Mouse (Mus musculus): ENCODE measurements around the gene Mef2b.
"Not testable (repeated sequence)": the region's sequence is repeated elsewhere in the genome, so short reads cannot be mapped to it uniquely, and the experiment has no call there.

The Mef2b gene

DNA sequence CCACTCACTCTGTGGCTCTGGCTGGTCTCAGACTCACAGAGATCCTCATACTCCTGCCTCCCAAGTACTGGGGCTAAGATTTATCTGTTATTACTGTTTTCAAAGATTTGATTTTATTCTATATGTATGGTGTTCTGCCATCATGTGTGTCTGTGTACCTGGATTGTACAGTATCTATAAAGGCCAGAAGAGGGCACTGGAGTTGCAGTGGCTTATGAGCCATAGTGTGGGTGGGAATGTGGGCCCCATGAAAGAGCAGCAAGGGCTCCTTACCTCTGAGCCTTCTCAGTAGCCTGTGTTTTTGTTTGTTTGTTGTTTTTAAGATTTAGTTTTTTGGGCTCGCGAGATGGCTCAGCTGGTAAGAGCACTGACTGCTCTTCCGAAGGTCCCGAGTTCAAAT, 39.6 kb downstream of the Mef2b start:
- peak; percentile 33 for DNase-seq (ENCODE audit: low read depth)

DNA sequence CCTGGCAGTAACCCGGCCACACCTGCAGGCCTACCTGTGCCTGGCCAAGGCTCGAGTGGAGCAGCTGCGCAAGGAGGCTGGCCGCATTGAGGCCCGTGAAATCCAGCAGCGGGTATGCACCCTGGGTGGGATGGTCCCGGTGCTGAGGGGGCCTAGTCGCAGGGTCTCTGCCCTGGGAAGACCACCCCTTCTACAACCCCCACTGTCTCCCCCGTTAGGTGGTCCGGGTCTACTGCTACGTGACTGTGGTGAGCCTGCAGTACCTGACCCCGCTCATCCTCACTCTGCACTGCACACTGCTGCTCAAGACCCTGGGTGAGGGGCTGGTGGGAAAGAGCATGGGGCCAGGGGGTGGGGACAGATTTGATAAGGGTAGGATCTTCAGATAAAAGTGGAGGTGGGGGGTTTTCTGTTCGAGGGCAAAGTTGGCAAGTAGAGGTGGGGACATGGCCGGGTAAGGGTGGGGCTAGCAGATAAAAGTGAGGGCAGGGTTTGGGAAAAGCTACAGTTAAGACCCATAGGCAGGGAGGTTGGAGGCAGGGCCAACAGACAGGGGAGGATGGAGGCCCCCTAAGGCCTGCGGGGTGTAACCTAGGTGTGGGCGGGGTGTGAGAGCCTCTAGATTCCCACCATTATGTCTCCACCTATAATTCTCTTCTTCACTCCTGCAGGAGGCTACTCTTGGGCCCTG, 41.8 kb downstream of the Mef2b start:
- DNase-seq (ENCODE audit: low read depth): no peak

DNA sequence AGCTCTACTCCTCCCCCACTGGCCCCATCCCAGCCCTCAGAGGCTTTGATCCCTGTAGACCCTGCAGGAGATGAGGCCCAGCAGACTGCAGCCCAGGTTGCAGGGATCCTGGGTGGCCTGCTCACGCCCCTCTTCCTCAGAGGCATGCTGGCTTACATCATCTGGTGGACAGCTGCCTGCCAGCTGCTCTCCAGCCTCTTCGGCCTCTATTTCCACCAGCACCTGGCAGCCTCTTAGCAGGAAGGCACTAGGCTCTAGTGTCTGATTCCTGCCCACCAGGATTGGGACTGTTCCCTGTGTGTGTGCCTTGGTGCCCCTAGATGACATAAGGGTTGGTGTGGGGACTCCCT, 42.4 kb downstream of the Mef2b start:
- no peak for DNase-seq (ENCODE audit: low read depth)

DNA sequence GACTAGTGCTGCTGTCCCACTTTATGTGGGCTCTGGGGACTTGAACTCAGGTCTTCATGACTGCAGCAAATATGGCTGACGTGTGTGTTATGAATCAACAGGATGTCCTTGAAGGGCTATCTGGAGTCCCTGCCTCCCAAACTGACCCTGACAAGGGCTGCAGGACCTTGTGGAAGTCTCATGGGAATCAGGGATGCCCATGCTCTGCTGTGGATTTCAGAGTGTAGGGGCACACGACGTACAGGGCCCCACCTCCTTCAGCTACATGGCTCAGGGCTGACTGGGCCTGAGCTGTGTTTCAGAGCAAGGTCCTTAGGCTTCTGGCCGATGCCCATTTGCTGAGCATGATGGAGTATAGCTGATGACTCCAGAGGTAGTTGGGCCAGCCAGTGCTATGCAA, 43.7 kb downstream of the Mef2b start:
- DNase-seq (ENCODE audit: low read depth): no peak

DNA sequence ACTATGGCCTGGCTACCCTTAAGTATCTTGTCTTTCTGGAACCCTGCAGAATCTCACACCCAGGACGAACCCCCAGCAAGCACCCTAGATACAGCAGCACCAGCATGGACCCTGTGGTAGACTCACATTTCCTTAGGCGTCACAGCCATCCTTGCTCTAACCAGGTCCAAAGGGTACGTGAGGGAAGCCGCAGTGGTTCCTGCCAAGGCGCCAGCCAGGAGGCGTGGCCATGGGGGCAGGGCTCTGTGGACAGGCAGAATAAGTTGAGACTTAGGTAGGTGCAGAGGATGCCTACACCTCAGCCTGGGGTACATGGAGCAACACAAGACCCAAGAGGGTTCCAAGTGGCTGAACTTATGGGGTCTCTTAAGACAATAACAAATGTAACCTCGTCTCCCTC, 49.2 kb downstream of the Mef2b start:
- no peak for DNase-seq (ENCODE audit: low read depth)

DNA sequence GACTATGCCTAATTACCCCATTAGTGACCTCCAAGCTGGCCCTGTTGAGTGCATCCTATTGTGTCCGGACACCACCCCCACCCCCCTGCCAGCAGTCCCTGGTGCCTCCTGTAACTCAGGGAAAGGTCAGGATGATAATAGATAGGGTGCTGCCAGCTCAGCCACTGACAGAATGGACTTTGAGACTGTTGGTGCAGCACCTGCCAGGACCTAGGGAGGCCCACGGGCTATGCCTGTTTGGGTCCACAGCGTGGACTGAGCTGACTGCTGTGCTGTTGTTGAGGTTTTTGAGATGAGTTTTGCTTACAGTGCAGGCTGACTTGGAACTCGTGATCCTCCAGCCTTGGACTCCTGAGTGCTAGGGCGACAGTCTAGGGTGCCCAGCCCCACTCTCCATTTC, 53.7 kb downstream of the Mef2b start:
- no peak for DNase-seq (ENCODE audit: low read depth)

DNA sequence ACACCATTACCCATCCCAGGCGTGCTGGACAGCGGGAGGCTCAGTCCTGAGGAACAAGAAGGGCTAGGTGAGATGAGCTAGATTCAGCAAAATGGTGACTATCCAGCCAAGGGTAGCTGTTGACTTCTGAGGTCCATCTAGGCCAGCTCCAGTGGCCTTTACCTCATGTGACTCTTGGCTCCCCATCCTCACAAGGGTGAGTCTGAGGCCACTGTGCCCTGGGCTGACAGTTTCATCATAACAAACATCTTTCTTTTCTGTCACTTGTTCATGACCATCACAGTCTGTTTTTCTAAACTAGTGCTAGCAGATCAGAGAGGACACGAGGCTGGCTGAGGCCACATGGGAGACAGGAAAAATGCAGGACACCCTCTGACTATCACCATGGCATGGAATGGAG, 54.7 kb downstream of the Mef2b start:
- no peak for DNase-seq (ENCODE audit: low read depth)

DNA sequence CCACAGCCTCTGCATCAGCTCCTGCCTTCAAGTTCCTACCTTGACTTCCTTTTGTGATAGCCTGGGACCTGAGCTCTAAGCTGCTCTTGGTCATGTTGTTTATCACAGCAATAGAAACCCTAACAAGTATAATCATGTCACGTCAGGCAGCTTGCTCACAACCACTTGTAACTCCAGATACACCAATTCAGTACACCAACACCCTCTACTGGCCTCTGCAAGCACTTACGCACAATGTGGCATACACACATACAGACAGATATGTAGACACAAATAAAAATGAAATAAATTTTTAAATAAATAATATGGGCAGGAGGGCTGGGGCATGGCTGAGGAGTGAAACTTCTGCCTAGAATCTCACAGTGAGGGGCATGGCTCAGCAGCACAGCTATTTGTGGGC, 56.3 kb downstream of the Mef2b start:
- DNase-seq (ENCODE audit: low read depth): peak; percentile 19

DNA sequence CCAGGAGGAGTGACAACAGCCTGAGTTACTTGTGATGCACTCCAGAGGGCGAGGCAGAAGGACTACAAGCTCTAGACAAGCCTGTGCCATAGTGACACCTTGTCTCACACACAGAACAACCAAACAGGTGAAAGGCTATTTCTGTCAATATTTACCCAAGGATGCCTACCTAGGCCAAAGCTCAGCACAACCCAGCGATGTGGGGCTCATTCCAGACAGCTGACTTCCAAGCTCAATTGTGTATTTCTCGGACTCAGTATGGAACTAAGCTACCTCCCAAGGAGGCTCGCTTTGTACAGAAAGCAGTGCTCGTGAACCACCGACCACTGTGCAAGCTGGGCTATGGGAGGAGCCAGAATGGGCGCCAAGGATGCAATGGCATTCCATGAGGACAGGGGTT, 58.1 kb downstream of the Mef2b start:
- no peak for DNase-seq (ENCODE audit: low read depth)

DNA sequence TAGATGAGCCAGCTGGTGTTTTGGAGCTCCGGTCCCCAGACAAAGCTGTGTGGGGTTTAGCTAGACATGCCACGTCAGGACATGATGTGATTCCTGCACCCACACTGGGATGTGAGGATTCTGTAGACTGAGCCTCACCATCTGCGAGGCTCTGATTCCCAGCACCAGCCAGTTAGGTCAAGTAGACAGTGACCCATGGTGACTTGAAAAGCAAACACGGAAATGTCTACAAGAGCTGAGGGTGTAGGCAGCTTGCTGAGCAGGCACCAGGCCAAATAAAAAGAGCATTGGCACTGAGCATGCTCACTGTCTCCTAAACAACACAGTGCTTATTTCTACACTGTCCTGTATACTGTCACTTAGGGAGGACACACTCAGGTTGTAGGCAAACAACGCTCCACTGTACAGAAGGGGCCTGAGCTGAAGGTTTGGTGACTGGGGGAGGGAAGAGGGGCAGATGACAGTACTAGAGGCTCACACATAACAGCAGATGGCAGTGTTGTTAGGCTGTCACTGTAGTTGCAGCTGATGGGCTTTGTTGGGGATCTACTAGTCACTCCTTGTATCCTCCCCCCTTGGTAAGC, 60.7 kb downstream of the Mef2b start:
- DNase-seq (ENCODE audit: low read depth): peak; percentile 36

DNA sequence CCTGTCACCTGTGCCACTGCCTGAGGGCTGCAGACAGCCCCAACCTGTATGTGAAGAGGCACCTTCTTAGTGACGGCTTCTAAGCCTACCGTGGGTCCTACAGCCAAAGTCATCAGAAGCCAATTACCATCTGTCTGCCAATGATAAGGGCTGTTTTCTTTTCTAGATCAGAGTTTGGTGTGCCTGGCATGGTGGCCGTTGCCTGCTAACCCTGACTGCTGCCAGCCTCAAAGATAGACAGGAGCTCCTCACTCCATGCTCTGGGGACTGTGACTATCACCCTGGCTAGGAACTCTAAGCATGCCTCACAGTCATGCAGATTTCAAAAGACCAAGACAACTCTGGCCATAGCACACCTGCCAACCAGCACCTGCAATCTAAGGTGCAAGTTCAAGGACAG, 61.9 kb downstream of the Mef2b start:
- no peak for DNase-seq (ENCODE audit: low read depth)

DNA sequence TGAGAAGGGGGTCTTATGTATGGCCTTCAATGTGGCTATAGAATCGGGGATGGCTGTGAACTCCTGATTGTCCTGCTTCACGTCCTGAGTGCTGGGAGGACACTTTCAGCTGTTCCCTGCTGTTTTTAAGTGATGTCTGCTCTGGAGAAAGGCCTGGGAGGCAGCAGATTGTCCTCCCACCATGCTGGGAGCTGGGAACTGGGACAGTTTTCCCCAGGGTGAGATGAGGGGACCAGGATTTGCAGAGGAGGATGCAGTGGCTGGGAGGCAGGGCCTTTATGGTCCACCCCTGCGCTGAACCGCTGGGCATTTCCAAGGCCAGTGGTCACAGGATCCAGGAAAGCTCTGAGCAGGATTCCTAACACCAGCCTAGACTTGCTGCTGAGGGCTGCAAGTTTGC, 63.6 kb downstream of the Mef2b start:
- no peak for DNase-seq (ENCODE audit: low read depth)

DNA sequence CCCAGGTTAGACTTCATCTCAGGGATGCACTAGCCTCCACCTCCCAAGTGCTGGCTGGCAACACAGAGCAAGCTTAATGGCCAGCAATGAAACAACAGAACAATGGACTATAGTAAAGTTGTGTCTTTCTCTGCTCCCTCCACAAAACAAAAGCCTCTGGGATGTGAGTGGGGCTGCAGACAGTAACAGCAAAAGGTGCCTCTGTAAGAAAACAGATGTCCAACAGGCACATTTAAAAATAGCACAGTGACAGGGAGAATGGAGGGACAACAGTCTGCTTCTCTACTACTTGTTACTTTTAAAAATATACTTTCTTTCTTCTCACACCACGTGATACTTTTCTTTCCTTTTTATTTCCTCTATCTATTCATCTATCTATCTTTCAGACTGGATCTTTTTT, 65.2 kb downstream of the Mef2b start:
- no peak for DNase-seq (ENCODE audit: low read depth)

DNA sequence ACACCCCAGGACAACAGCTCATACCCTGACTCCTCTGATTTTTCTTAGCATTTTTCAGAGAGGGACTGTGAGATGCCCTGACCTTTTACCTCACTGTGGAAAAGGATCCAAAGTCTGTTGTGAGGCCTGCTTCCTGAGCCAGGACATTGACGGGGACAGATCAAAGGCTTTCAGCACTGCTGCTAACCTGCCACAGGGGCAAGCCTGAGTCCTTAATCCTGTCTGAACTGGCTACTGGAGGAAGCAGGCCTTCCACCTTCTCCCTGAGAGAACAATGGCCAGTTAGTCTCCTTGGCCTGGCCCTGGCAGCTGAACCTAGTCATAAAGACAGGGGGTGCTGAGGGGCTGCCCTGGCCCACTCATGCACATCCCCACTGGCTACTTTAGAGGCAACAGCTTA, 68.6 kb downstream of the Mef2b start:
- no peak for DNase-seq (ENCODE audit: low read depth)

DNA sequence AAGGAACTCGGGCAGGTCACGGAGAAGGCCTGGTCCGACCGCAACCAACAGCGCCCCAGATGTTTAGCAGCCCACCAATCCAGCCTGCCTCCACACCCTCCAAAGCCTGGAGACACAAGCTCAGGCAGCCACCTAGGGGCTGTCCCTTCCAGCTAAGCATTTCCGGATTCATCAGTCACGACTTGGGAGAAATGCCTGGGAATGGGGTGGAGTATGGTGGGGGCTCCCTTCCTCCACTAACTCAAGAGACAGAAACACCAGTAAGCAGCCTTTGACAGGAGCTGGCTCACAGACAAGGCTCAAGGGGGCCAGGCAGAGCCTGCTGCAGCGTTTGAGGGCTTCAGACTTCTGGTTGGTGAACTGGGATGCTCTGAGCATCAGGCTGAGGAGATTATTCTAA, 71.0 kb downstream of the Mef2b start:
- DNase-seq (ENCODE audit: low read depth): peak; percentile 19

DNA sequence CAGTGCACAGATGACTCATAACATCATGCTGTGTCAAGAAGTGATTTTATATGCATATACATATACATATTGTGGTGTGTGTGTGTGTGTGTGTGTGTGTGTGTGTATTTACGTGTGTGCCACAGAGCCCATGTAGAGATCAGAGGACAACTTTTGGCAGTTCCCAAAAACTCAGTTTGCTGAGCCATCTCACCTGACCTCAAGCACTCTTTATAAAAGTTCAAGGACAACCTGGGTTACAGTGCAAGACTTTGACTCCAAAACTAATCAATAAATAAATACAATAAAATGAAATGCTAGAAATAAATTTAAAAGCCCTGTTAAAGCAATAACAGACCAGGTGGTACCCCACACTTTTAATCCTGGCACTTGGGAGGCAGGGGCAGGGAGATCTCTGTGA, 71.8 kb downstream of the Mef2b start:
- peak; percentile 23 for DNase-seq (ENCODE audit: low read depth)

DNA sequence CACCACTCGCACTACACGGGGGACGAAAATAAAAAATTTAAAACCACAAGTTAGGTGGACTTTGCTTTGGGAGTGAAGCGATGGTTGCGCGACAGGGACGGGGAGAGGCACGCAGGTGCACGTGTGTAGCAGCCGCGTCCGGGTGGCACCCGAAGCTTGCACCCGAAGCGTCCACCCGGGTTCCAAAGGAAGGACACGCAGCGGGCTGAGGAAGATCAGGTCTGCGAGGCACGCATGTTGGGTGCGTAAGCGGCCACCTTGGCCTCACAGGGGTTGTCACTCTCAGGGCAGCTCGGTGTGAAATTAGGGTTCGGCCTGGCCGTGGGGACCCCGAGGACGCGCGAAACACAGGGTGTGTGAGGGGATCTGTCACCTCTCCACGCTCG, 72.2 kb downstream of the Mef2b start:
- no peak for DNase-seq (ENCODE audit: low read depth)

DNA sequence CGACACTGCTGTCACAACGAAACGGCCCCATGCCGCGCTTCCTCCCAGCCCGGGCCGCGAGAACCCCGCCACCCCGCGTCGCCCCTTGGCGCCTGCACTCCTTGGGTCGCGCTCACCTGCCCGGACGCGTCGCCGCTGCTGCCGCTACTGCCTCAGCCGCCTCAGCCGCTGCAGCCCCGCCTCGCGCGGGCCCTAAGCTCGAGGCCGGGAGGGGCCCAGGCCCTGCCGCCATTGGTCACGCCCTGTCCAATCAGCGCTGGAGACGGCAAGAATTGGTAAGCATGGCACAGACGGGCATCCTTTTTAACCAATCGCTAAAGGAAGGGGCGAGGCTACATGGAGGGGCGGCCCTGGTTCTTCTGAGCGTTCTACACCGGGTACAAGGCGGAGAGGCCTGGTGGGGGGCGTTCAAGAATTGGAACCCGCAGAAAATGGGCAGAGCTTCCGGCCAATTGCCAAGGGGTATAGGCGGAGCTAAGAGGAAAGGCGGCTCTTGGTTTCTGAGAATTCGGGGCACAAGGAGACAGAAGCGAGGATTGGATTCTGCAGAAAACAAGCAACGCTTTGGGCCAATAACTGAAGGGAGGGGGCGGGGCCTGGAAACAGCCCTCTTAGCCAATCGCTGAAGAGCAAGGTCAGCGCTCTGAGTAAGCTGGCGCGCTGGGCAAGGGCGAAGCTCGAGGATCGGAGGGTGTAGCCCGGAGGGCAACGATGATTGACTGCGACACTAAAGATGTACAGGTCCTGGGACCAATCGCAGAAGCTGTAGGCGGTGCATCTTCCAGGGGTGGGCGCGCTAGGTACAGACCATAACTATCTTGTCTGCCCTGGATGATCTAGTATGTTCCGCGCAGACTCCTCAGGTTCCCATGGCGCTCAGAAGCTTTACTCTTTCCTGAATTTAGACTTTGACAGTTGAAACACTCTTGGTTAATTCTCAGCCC, 72.9 kb downstream of the Mef2b start, which contains the start of gene Slc25a42:
Gene Slc25a42 (minus strand): TSS at position 194 of the 944 bp plus-strand sequence.
- peak; percentile 99 for DNase-seq (ENCODE audit: low read depth)

DNA sequence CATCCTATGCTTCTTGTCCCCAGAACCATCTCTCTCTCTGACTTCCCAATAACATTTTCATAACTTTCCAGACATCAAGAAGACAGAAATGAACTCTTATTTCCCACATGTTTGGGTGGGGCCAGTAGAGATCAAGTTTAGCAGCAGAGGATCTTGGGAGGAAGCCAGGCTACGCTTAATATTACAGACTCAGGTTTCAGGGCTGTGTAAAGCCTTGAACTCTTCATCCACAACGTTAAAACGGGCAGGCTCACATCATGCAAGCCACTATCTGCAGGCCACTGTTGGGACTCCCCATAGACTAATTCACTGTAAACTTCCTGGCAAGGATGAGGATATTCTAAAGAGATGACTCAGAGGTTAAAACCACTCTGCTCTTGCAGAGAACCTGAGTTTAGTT, 74.9 kb downstream of the Mef2b start:
- DNase-seq (ENCODE audit: low read depth): peak; percentile 10

DNA sequence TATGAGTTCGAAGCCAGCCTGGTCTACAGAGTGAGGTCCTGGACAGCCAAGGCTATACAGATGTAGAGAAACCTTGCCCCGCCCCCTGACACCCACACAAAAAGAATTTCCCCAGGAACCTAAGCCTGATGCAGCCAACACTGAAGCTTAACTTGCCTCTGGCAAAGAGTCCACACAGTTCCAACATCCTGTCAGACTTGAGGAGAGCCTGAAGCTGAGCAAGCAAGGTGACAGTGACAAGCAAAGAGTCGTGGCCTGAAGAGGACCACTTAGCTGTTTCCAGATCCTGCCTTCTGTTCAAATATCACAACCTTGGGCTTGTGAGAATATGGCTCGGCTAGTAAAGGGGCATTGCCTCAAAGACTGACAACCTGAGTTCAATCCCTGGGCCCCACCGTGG, 75.6 kb downstream of the Mef2b start:
- DNase-seq (ENCODE audit: low read depth): peak; percentile 14

DNA sequence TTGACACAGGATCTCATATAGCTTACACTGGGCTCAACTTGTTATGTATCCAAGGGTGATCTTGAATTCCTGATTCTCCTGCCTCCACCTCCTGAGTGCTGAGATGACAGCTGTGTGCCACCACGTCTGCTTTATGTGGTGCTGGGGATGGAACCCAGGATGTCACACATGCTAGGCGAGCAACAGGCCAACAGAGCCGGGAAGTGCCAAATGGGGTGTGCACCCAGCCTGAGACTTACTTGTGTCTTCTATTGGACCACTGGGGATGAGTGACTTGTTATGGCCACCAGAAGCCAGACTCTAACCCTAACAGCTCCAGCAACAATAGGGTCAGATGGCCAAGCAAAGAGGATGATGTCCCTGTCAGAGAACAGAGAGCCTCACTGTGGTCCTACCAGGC, 76.7 kb downstream of the Mef2b start:
- DNase-seq (ENCODE audit: low read depth): not testable (repeated sequence)

DNA sequence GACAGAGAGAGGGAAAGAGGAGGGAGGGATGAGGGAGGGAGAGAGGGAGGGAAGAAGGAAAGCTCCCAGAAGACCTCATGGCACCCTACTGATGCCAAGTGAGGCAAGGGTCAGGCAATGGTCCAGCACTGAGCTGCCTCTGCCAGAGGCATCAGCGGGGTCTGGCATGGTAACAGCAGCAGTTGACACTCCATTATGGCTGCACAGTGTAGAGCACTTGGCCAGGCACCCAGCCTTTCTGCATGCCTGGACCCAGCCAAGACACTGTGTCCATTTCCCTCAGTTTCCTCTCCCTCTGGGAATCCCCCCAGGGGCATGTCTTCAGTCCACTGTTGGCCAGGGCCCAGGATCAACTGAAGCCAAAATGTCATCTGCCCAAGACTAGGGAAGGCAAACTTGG, 77.1 kb downstream of the Mef2b start:
- no peak for DNase-seq (ENCODE audit: low read depth)

Data from induced T-regulatory cell, adult 2 months (primary cell).